Mouse (Mus musculus): ENCODE results near the gene Scyl1. TPM values are rescaled to one million over a fixed set of nuclear protein-coding genes. Genes with fewer than 3 reads are reported as not detected.
A peak's percentile ranks its signal among the peaks of the same experiment; 100 is the strongest.

Gene Scyl1
- total RNA-seq, 2 experiments from 2014 or later: 75.6 to 75.9 TPM

- peak; percentile 99 for DNase-seq
These were observed 32.0 kb upstream of the Scyl1 start for GRCm38 (mm10) chr19:5803041-5803880.

- no peak for DNase-seq
These were observed 31.5 kb upstream of the Scyl1 start for GRCm38 (mm10) chr19:5802787-5803040.

DNA sequence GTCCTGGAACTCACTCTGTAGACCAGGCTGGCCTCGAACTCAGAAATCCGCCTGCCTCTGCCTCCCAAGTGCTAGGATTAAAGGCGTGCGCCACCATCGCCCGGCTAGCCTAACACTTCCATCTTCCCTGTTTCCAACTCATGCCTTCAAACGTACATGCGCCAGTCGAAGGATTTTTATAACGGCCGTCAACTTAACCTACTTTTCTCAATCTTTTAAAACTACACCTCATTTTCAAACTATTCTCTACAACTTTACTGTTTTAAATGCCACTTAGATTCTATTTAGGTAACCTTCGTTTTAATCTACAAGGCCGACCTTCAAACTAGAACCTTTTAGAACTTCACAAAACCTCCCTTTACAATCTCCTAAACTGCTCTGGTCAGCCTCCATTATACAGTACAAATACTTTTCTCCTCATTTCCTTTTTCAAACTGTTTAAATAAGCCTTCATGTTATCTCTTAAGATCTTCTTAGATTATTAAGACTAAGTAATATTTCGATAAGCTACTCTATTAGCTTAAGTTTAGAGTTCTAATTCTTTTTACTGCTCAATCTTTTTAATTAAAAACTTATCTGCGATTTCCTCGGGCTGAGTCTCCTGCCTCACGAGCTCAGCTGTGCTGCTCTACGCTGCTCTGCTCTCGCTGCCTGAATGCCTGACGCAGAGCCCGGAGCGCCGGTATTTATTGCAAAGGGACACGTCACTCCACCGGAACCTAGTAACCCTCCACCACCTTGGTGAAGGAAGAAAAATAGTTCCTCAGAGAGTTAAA lies 31.0 kb upstream of the Scyl1 start:
- peak; percentile 92 to 96 for DNase-seq

DNA sequence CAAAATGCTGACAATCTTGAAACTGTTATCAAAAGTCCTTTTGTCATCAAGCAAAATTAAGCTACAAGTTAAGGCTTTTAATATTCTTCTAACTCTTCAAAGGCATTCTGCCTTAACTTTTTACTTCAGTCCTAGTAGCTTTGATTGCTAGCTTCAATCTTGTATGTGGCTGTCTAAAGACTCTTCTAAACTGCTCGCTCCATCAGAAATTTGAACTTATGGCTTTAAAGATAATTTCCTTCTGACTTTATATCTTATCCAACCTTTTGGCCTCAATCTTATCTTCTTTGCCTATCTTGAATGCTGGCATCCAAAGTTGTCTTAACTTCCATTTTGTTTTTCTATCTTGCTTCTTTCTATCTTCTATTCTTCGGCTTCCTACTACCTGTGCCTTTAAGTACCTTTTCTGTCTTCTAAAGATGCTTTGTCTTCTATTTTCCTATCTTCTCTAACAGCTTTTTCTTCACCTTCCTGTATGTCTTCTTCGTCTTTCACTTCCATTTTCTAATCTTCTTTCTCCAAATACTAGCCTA lies 30.3 kb upstream of the Scyl1 start:
- no peak for DNase-seq

DNA sequence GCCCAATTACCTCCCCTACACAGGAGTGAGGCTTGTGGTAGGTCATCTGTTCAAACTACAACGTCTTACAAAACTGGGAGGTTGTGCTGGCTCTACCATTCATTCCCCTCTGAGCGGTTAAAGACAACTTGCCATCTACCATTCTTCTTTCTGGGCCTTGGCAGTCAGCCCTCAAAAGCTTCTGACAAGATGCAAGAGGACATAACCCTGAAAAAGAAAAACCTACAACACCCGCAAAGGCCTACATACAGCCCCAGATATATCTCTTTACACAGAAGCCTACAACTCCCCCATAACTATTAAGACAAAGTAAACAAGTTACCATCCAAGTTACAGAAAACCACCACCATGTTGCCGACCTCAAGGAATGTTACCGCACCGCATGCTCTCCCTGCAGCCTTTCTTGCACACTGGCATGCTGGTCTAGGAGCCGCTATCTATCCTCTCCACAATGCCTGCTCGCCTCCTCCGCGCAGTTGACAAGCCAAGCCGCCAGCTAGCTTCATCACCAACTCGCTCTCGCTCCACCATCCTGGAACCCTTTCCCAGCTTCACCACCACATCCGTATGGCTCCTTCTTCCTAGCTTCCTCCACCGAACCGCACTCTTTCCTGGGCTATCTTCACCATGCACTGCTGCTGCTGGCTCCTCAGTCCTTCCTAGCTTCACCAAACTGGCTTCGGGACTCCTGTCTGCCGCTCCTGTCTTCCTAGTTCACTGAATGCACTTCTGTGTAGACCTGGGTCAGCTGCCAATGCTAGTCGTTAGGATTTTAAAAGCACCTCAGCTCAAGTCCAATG lies 29.6 kb upstream of the Scyl1 start:
- peak in 1 of 2 experiments; percentile 28 for DNase-seq

DNA sequence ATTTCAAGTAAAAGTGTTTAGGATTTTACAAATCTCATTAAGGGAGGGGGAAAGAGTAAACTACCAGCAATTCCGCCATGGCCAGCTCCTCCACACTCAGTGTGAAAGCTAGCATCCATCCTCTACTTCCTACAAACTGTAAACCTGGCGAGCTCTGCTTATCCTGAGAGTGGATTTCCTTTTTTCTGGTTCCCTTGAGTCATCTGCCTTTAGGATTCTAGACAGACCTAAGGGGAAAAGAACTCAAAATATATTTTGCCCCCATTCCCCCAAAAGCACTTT lies 29.1 kb upstream of the Scyl1 start:
- no peak for DNase-seq

GRCm38 (mm10) chr19:5799566-5800349 lies 28.5 kb upstream of the Scyl1 start:
- peak in 1 of 2 experiments; percentile 17 for DNase-seq

DNA sequence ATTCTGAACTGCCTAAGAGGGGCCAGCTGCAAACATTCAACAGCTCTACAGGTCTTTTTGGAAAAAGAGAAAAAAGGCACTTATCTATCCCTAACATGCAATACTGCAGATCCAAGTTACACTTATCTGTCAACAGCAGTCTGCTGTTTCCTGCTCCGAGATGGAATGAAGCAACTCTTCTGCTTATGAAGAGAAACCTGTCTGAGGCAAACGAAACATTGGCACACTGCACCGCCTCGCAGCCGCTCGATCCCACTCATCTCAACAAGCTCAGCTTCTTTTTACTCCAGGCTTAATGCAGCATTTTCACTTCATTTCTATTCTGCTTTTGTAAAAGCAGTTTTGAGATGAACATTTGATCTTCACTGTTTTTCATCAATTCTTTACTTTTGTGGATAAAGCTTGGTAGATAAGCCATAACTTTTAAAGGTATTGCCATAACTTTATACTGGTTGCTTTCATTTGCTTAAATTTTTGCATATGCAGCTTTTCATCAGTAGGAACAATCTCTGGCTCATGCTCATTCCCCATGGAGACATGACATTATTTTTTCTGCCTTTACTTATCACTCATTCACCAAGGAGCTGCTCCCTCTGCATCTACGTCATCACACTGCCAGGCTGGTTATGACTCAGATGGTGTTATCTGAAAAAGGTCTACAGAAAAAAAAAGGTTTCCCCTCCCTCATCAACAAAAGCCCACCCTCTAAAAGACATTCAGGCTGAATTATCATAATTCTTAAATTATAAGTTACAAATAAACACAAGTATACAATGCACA lies 27.7 kb upstream of the Scyl1 start:
- DNase-seq: no peak

DNA sequence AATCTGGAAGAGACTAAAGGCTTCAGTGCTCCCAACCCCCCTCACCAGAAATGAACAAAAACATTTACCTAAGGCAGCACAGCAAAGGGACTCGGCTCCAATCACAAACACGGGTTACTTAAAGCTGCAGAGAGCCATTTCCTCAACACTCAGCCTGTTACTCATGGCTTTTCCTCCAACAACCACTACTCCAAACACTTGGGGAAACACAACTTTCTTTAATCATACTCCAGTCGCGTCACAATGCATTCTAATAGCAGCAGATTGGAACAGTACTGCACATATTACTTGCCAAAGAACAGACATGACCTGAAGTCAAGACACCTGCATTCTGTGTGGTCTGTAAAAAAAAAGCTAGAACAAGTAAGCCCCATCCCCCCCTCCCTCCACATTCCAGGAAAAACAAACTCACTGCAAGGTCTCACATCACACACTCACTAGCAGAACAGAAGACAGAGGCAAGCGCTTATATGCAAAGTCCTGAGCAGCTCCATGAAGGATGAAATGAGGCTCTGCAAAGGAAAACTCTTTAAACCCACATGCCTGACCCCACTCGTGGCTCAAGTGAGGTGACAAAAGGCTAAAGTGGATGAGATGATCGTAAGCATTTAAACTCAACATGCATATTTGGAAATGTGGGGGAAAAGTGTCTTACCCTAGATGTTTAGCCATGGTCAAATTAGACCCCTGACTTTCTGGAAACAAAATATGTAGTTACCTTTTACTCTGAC lies 26.3 kb upstream of the Scyl1 start:
- no peak for DNase-seq

DNA sequence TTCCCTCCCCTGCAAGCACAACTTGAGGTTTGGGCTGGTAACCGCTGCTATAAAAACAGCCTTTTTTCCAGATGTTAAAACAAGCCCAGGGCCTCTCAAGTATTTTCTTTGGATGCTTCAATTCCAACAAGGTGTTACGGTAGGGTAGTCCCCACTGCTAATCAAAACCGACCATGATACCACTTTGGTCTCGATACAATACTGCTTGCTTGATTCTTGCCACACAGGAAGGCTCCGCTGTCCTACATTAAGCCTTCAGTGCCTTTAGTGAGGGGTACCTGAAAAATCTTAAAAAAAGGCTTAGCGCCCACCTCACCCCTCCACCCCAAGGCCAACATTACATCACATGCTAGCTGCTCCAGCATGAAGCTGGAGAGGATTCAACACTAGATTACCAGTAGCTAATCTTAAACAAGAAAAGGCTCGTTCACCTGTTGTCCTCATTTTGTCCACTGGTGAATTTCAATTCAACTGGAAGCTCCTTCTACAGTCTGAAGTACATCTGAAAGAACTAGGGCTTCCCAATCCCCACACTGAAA lies 25.4 kb upstream of the Scyl1 start:
- no peak for DNase-seq

DNA sequence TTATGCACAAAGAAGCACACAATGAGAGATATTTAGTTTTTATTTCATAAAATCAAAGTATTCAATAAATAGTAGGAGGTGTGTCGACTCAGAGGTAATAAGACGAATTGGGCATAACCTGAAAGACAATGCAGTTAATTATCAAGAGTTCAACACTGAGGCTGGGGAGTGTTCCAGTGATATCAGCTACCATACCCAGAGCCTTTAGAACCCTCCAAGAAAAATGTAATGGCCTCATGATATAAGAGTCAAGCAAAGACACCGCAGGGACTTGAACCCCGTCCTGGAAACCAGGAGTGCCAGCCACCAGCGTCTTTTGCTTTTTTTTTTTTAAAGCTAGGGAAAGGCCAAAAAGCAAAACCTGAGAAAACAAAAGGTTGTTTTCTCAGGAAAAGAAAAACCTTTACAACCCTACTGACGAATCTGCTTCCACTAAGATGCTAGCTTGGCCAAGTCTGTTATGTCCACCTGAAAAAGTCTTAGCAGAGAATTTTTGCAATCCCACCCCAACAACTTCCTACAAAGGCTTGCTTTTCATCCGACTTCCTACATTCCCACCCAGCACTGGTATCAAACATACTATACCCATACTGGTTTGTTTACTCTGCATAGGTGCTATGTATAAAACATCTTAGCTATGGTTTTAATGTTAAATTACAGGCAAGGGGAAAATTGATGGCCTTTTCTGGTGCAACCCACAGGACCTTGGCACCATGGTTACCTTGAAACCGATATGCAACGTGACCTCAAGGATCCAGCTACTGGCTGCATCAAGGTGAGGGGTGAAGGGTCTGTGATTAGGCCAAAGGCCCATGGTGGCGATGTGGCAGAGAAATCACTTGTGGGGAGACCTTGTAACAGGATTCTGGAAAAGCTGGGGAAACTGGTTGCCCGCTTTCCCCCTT lies 24.7 kb upstream of the Scyl1 start:
- DNase-seq: no peak

DNA sequence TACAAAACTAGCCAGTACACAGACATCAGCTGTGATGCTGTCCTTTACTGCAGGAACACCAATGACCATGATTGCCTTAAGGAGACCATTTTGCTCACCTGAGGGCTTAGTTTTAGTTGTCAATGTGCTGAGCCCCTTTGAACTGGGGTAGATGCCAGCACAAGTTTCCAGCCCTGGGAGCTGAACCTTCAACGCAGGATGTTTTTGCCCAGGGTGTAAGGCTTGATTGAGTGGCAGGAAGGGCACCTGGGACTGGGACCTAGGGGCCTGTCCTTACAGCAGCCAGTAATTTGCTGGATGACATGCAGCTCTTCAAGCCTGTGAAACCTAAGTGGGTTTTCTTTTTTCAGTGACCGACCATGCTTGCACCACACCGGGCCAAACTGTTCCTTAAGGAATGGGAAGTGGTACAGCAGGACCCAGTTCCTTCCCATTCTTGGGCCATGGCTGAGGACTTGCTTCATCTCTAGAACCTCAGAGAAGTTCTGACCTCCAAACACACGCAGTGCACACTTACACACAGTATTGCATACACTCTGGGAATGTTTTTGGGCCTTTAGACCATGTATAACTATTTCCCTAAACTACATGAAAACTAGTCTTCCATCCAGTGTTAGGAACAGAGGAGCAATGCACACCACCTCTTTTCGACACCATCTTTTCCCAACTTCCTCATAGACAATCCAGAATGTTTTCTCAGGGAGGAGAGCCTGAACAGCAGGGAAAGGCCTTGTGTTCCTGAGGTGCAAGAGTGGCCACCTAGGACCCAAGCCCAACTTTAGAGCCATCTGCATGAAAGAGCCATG lies 23.8 kb upstream of the Scyl1 start:
- no peak for DNase-seq

DNA sequence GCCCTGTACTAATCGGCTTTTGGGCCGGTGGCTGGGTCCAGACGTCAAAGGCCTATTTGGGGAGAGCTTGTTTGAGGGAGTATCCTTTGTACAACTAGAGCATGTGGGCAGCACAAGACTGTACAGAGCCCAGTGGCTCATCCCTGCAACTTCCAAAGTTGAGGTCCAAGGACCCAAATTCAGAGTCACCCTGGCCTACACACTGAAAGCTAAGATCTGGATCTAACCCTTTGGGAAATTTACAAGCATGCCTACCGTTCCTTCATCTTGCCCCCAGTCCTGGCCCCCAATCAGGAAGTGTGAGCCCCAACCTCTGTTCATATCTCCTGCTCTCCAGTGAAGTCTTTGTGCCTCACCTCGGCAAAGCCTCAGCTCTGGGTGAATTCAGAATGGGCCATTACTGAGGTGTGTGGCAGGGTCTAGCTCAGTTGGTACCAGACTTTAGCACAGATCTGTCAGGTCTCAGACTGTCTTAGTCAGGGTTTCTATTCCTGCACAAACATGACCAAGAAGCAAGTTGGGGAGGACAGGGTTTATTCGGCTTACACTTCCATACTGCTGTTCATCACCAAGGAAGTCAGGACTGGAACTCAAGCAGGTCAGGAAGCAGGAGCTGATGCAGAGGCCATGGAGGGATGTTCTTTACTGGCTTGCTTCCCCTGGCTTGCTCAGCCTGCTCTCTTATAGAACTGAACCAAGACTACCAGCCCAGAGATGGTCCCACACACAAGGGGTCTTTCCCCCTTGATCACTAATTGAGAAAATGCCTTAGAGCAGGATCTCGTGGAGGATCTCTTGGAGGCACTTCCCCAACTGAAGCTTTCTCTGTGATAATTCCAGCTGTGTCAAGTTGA lies 22.9 kb upstream of the Scyl1 start:
- peak in 1 of 2 experiments; percentile 58 for DNase-seq

GRCm38 (mm10) chr19:5793116-5793515 lies 21.9 kb upstream of the Scyl1 start:
- no peak for DNase-seq

DNA sequence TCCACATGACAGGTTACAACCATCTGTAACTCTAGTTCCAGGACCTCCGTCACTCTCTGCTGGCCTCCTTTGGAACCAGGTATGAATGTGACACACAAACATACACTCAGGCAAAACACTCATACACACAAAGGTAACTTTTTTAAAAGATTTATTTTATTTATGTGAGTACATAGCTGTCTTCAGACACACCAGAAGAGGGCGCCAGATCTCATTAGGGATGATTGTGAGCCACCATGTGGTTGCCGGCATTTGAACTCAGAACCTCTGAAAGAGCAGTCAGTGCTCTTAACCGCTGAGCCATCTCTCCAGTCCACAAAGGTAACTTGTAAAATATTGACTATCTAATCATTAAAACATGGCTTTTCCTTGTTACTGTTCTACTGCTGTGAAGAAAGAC lies 20.1 kb upstream of the Scyl1 start:
- no peak for DNase-seq

DNA sequence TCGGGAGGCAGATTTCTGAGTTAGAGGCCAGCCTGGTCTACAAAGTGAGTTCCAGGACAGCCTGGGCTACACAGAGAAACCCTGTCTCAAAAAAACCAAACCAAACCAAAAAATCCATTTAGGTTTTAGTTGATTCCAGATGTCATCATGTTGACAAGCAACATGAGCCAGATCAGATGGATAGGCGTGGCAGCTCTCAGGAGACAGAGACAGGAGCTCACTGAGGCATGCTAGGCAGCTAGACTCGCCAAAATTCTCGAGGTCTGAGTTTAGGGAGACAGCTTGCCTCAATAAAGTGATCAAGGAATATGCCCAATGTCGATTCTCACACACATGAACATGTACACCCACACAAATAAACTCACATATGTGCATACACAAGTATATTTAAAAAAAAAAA lies 17.8 kb upstream of the Scyl1 start:
- no peak for DNase-seq

DNA sequence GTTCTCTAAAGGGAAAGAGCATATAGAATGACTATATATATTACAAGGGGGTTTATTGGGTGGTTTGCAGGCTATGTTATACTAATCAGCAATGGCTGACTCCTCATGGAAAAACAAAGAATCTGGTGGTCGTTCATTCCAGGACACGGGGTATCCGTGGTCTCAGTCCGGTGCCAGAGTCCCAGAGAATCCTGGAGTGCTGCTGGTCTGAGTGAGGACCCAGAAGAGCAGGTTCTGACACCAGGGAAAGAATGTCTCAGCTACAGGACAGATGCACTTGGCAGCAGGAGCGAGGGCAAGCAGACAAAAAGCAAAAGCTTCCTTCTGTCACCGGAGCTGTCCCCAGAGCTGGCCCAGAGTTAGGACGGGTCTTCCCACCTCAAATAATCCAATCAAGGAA lies 17.4 kb upstream of the Scyl1 start:
- no peak for DNase-seq

DNA sequence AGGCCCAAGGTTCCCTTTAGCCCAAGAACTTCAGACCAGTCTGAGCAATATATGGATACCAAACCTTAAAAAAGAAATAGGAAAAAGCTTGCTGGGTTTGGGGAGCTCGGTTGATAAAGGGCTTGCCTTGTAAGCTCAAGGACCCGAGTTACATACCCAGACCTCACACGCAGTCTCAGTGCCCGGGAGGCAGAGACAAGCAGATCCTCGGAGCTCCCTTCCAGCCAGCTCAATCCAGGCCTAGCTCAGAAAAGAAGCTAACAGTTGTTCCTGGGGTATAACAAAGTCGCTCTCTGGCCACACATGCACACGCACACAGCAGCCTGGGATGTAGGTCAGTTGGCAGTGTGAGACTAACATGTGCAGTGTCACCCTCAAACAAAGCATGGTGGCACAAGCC lies 16.7 kb upstream of the Scyl1 start:
- DNase-seq: no peak
